Mouse (Mus musculus) heart, embryonic 11.5 days (tissue): ENCODE results near the gene Kdelr3. TPM values are rescaled to one million over a fixed set of nuclear protein-coding genes. Genes with fewer than 3 reads are reported as not detected.

Experiments used
- ATAC-seq: fragments of 200-750 bp; cut with Nextera tagmentation; replicated peaks from 2 replicates; pipeline ENCODE4 v1.8.0; 2017; ENCODE audit warnings: moderate library complexity; ENCODE audit not compliant: insufficient number of reproducible peaks, low FRiP score, low TSS enrichment
- H3K27ac ChIP-seq: fragments of 300-500 bp; sonication (generic); 2 replicates; pipeline ENCODE4 v1.5.1; 2014; ENCODE audit warnings: mild to moderate bottlenecking, low read depth, low read length
- H3K27me3 ChIP-seq: fragments of 300-500 bp; sonication (generic); 2 replicates; pipeline ENCODE4 v1.6.1; 2014; ENCODE audit warnings: mild to moderate bottlenecking, low read length, mixed read lengths; ENCODE audit not compliant: control insufficient read depth, insufficient read depth
- H3K36me3 ChIP-seq: fragments of 300-500 bp; sonication (generic); 2 replicates; pipeline ENCODE4 v1.6.1; 2014; ENCODE audit warnings: mild to moderate bottlenecking, low read length, moderate library complexity, mixed read lengths; ENCODE audit not compliant: control insufficient read depth, insufficient read depth
- H3K4me1 ChIP-seq: fragments of 300-500 bp; sonication (generic); 2 replicates; pipeline ENCODE4 v1.6.1; 2014; ENCODE audit warnings: low read length; ENCODE audit not compliant: control insufficient read depth, insufficient read depth
- H3K4me2 ChIP-seq: fragments of 300-500 bp; sonication (generic); 2 replicates; pipeline ENCODE4 v1.6.1; 2014; ENCODE audit warnings: mild to moderate bottlenecking, moderate library complexity
- H3K4me3 ChIP-seq: fragments of 300-500 bp; sonication (generic); 2 replicates; pipeline ENCODE4 v1.5.1; 2014; ENCODE audit warnings: low read depth, low read length
- H3K9ac ChIP-seq: fragments of 300-500 bp; sonication (generic); 2 replicates; pipeline ENCODE4 v1.6.1; 2014; ENCODE audit warnings: mild to moderate bottlenecking, low read depth, low read length, moderate library complexity
- H3K9me3 ChIP-seq: fragments of 300-500 bp; sonication (generic); replicated peaks from 2 replicates; pipeline ENCODE4 v1.6.1; 2016; ENCODE audit warnings: low read length; ENCODE audit not compliant: control insufficient read depth
- WGBS: fragments of 180-500 bp; shearing (Covaris S2); extraction: QIAGEN DNeasy Blood & Tissue Kit; methylation state at CpG from one replicate; pipeline ENCODE4 v1.1.7; 2014; ENCODE audit not compliant: insufficient replicate concordance; 5-methylcytosine and 5-hydroxymethylcytosine counted together
- polyA plus RNA-seq: library from polyadenylated mRNA; unstranded; fragments of >200 nt; fragmentation: Nextera tagmentation; extraction: Ambion mirVana; gene quantifications from 2 replicates; pipeline ENCODE4 v1.2.1, GENCODE M21; 2014

Gene Kdelr3
- polyA plus RNA-seq, 1 experiment from 2014 or later, result 33.4 TPM

DNA sequence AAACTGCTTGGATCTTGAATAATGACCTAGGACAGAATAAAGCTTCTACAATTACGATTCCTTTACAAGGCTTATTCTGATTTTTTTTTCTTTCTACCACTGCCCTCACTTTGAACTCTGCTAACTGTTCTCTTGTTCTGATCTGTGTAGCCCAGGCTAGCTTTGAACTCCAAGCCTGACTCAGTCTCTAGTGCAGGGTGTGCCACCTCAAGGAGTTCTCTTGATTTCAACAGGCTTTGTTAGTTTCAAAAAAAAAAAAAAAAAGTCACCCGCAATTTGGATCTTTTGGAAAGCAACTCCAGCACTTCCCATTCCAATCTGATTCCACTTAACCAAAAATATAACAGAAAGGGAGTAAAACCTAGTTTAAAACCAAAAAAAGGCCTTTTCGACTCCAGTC, 29.3 kb downstream of the Kdelr3 start:
- Histone ChIP-seq H3K27me3 (no peaks in the 10 kb centered on the region), H3K36me3 (peaks cover 26% of the 10 kb centered on the region), H3K9me3 (no peaks in the 10 kb centered on the region), H3K4me2 (peak overlapping the region; percentile 91), H3K4me1 (peaks cover 12% of the 10 kb centered on the region), H3K27ac (peak overlapping the region; percentile 97), H3K9ac (peak overlapping the region; percentile 100), H3K4me3 (peak overlapping the region; percentile 96)
- 7% methylated on average over 3 of the region's 3 CpGs for WGBS
- no peak for ATAC-seq

- H3K4me2 ChIP-seq, result peak overlapping the region; percentile 91
- no peaks in the 10 kb centered on the region for H3K9me3 ChIP-seq
- ATAC-seq, result peak; percentile 69
- H3K9ac ChIP-seq, result peak overlapping the region; percentile 100
- peak overlapping the region; percentile 96 for H3K4me3 ChIP-seq
- under 1% methylated on average over 45 of the region's 52 CpGs for WGBS
- peak overlapping the region; percentile 97 for H3K27ac ChIP-seq
- H3K36me3 ChIP-seq, result peaks cover 22% of the 10 kb centered on the region
- H3K27me3 ChIP-seq, result no peaks in the 10 kb centered on the region
- H3K4me1 ChIP-seq, result peaks cover 12% of the 10 kb centered on the region
These were observed 29.7 kb downstream of the Kdelr3 start for GRCm38 (mm10) chr15:79545921-79546399.

DNA sequence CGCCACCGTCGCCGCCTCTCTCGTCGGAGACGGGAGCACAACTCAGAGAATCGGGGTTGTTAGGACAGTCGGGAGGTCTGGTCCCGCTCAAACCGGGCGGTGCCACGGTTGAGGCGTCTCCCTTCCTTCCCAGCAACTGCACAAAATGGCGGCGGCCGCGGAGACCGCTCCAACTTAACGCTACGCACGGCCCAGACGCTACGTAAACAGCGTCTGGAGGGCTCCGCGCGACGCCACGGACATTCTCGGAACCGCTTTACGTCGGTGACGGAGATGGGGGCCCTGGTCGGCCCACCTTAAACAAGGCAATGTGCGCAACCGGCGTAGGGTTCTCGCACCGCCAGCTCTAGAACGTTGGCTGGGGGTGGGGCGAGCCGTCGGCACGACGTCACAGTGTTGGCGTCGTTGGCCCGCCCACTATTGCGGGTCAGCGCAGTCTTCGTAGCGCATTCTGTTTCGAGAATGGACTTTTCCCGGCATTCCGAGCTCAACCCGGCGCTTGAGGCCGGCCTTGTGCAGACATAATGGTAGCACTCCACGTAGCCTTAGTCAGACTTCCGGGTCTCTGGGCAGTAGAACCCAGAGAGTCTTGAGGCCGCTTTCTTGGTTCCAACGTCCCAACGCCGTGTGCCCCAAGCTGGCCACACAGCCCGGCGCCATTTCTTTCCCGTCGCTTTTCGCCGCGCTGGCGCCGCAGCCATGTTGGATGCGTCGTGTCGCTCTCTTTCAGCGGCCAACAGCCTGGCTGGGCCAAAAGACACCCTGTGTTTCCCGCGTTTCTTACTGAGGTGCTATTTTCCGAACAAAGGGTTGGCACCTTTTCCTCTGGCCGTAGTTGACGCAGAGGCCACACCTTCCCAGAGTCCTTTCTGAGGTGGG, 30.4 kb downstream of the Kdelr3 start, which contains the start of gene Ddx17:
Gene Ddx17, minus strand, starts transcription at position 332 of the 879 bp plus-strand sequence.
- Histone ChIP-seq H3K4me1 (peaks cover 12% of the 10 kb centered on the region), H3K27ac (peak within 1 kb of the TSS; percentile 97), H3K4me3 (peak within 1 kb of the TSS; percentile 96), H3K4me2 (peak within 1 kb of the TSS; percentile 91), H3K9ac (peak within 1 kb of the TSS; percentile 100), H3K36me3 (peaks cover 18% of the 10 kb centered on the region), H3K27me3 (no peaks in the 10 kb centered on the region), H3K9me3 (no peaks in the 10 kb centered on the region)
- WGBS, result 2% methylated on average over 84 of the region's 84 CpGs
- peak; percentile 96 for ATAC-seq

DNA sequence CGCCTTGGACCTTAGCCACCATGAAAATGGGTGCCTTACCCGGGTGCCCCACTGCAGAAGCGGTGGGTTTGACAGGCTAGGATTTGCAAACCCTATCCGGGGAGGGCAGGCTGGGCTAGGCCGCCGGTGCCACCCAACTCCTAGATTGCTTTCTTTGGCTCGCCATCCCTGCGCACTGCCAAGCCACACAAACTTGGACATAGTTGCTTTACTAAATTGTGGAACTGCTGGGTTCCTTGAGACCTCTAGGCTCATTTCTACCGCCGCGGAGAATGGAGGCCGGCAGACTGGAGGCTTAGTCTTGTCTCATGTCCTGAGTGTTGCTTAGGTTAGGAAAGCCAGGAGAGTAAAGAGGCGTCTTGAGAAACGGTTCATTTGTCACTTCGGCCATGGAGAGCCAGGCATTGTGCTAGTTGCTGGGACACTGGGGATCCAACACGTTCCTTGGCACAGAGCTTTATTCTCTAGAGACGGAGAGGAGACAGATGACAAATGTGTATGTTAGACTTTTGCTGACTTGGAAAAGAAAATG, 31.1 kb downstream of the Kdelr3 start:
- peak overlapping the region; percentile 94 for H3K27ac ChIP-seq
- 77% methylated on average over 17 of the region's 17 CpGs for WGBS
- H3K9ac ChIP-seq, result peak overlapping the region; percentile 100
- 0 out of 2 replicates have a peak, but pooled peaks cover 1% of the 10 kb centered on the region for H3K27me3 ChIP-seq
- no peak for ATAC-seq
- H3K36me3 ChIP-seq, result peaks cover 11% of the 10 kb centered on the region
- H3K4me3 ChIP-seq, result peak overlapping the region; percentile 96
- H3K4me2 ChIP-seq, result peak overlapping the region; percentile 91
- no peaks in the 10 kb centered on the region for H3K9me3 ChIP-seq
- peaks cover 12% of the 10 kb centered on the region for H3K4me1 ChIP-seq

- WGBS, result 93% methylated on average over 2 of the region's 2 CpGs
- no peak for ATAC-seq
- no peak overlapping the region for H3K4me3 ChIP-seq
- peaks cover 3% of the 10 kb centered on the region for H3K36me3 ChIP-seq
- 0 out of 2 replicates have a peak, but pooled peaks cover 2% of the 10 kb centered on the region for H3K27me3 ChIP-seq
- no peak overlapping the region for H3K27ac ChIP-seq
- no peak overlapping the region for H3K9ac ChIP-seq
- H3K4me1 ChIP-seq, result peaks cover 12% of the 10 kb centered on the region
- no peaks in the 10 kb centered on the region for H3K9me3 ChIP-seq
- H3K4me2 ChIP-seq, result no peak overlapping the region
These were observed 32.0 kb downstream of the Kdelr3 start for GRCm38 (mm10) chr15:79548226-79548625.

DNA sequence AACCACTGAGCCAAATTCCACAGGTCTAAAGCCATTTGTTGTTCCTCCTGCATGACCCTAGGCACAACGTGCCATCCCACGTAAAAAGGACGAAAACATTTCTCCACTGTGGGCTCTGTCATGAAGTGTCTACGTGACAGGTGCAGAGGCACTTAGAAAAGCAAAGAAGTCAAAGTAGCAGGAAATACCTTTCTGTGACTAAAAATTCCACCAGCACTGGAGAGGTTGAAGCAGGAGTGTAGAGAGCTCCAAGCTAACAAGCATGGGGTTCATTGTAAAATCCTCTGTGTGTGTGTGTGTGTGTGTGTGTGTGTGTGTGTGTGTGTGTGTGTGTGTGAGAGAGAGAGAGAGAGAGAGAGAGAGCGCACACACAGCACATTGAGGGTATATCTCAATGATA, 36.4 kb downstream of the Kdelr3 start:
- no peak overlapping the region for H3K9ac ChIP-seq
- no peak for ATAC-seq
- 64% methylated on average over 5 of the region's 5 CpGs for whole genome bisulfite sequencing
- H3K36me3 ChIP-seq, result no peaks in the 10 kb centered on the region
- H3K9me3 ChIP-seq, result no peaks in the 10 kb centered on the region
- no peak overlapping the region for H3K4me3 ChIP-seq
- 0 out of 2 replicates have a peak, but pooled peaks cover 2% of the 10 kb centered on the region for H3K27me3 ChIP-seq
- H3K27ac ChIP-seq, result no peak overlapping the region
- no peak overlapping the region for H3K4me2 ChIP-seq
- H3K4me1 ChIP-seq, result no peaks in the 10 kb centered on the region

- 46% methylated on average over 3 of the region's 3 CpGs for WGBS
- no peaks in the 10 kb centered on the region for H3K27me3 ChIP-seq
- no peak for ATAC-seq
These were observed 43.4 kb downstream of the Kdelr3 start for GRCm38 (mm10) chr15:79559649-79560048.

DNA sequence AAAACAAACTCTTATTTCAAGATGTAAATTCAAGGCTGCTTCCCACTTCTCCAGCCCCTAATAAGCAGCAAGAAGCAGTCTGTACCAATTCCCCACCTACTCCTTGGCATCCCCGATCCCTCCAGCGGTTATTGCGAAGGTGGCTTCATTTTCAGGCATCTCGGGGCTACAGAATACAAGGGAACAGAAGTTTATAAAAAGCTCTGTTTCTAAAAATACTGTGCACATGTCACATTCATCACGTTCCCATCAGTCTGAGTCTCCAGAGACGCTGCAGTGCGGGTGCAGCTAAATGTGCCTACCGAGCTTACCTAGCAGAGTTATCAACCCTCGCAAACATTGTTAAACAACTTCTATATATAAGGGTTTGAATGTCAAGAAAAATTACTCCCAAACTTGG, 46.2 kb downstream of the Kdelr3 start:
- no peaks in the 10 kb centered on the region for H3K27me3 ChIP-seq
- H3K4me2 ChIP-seq, result no peak overlapping the region; the same call in 1 of the 2 replicates
- no peaks in the 10 kb centered on the region for H3K9me3 ChIP-seq
- 0 out of 2 replicates have a peak overlapping the region, but pooled peaks have one; percentile 29 for H3K27ac ChIP-seq
- H3K4me1 ChIP-seq, result peaks cover 3% of the 10 kb centered on the region; the same call in 1 of the 2 replicates
- H3K9ac ChIP-seq, result 0 out of 2 replicates have a peak overlapping the region, but pooled peaks have one; percentile 39
- no peak overlapping the region for H3K4me3 ChIP-seq
- 57% methylated on average over 9 of the region's 9 CpGs for WGBS
- no peaks in the 10 kb centered on the region for H3K36me3 ChIP-seq
- ATAC-seq, result no peak

More at GRCm38 (mm10) chr15:79559649-79560048, 43.4 kb downstream of the Kdelr3 start:
- no peak overlapping the region for H3K27ac ChIP-seq
- H3K9ac ChIP-seq, result no peak overlapping the region
- H3K4me3 ChIP-seq, result no peak overlapping the region
- H3K4me1 ChIP-seq, result peaks cover 3% of the 10 kb centered on the region; the same call in 1 of the 2 replicates
- H3K9me3 ChIP-seq, result no peaks in the 10 kb centered on the region
- no peaks in the 10 kb centered on the region for H3K36me3 ChIP-seq
- H3K4me2 ChIP-seq, result no peak overlapping the region
